Mouse (Mus musculus) olfactory bulb, adult 2 months (tissue): ENCODE data around the gene Tsga10ip. TPM values are rescaled to one million over a fixed set of nuclear protein-coding genes. Genes with fewer than 3 reads are reported as not detected.

Experiments
- H3K27ac ChIP-seq: fragments of 200-500 bp; 2 replicates; pipeline ENCODE4 v1.5.1; 2012; ENCODE audit warnings: low read depth, low read length; ENCODE audit not compliant: insufficient read depth
- H3K4me1 ChIP-seq: fragments of 200-500 bp; 2 replicates; pipeline ENCODE4 v1.6.1; 2012; ENCODE audit warnings: low read length; ENCODE audit not compliant: control insufficient read depth, insufficient read depth
- H3K4me3 ChIP-seq: fragments of 200-500 bp; 2 replicates; pipeline ENCODE4 v1.5.1; 2012; ENCODE audit warnings: mild to moderate bottlenecking, low read depth, low read length, moderate library complexity; ENCODE audit not compliant: insufficient read depth
- CTCF ChIP-seq: fragments of 200-500 bp; IDR thresholded peaks from 2 replicates; pipeline ENCODE4 v1.5.1; 2012; ENCODE audit warnings: low read depth, mild to moderate bottlenecking, low read length, moderate library complexity; ENCODE audit not compliant: insufficient read depth
- POLR2A ChIP-seq: fragments of 200-500 bp; IDR thresholded peaks from 2 replicates; pipeline ENCODE4 v1.6.1; 2012; ENCODE audit warnings: mild to moderate bottlenecking, low read depth, low read length, moderate library complexity; ENCODE audit not compliant: insufficient read depth
- WGBS: fragments of 180-500 bp; shearing (Covaris S2); methylation state at CpG from one replicate; pipeline ENCODE4 v1.1.7; 2018; 5-methylcytosine and 5-hydroxymethylcytosine counted together
- polyA plus RNA-seq: library from polyadenylated mRNA; stranded (reverse); fragments of >200 nt; gene quantifications from 2 replicates; pipeline ENCODE4 v1.2.4, GENCODE M21; 2012; ENCODE audit warnings: low replicate concordance; ENCODE audit not compliant: missing spikeins, insufficient read depth, insufficient read length

Tsga10ip gene
- not detected in 2 replicates for polyA plus RNA-seq

DNA sequence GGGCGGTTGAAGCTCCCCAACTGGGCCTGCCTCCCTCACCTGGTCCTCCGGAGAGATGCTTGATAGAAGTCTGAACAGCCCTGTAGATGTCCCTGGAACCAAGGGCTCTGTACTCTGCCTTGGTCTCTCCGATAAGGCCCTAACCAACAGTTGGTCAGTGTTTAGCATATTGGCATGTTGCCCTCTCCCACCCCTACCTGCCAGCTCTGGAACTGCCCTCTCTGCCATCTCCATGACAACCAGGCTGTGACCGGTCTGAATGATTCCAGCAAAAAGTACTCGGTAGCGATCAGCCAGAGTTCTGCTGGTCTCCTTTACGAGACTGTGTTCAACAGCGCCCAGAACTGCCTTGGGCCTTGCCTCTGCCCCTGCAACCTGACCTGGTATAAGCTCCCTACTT lies at the start of gene Tsga10ip:
Gene Tsga10ip, minus strand, starts transcription at position 234 of the 400 bp plus-strand sequence.
- 64% methylated on average over 8 of the region's 8 CpGs for WGBS
- H3K4me3 ChIP-seq, result no peak within 1 kb of the TSS
- H3K27ac ChIP-seq, result no peak within 1 kb of the TSS

DNA sequence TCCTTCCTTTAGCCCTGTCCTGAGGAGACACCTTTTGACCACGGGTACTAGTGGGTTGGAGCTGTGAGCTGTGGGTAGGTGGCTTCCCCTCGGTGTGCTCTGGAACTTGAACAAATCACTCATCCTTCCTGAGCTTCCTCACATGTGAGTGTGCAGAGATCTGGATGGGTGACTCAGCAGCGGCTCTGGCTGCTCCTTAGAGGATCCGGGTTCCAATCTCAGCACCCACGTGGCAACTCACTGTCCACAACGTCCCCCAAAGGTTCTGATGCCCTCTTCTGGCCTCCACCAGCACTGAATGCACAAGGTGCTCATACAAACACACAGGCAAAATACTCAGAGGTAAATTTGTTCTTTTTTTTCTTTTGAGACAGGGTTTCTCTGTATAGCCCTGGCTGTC lies 49.4 kb upstream of the Tsga10ip start:
- TF ChIP-seq POLR2A (no peak), CTCF (no peak)
- H3K4me3 ChIP-seq, result no peak overlapping the region
- H3K27ac ChIP-seq, result no peak overlapping the region
- 72% methylated on average over 6 of the region's 6 CpGs for WGBS
- peaks cover 37% of the 10 kb centered on the region for H3K4me1 ChIP-seq

More for the DNA sequence above, at the start of gene Tsga10ip:
- TF ChIP-seq CTCF, result no peak
- peaks cover 3% of the 10 kb centered on the region for H3K4me1 ChIP-seq

DNA sequence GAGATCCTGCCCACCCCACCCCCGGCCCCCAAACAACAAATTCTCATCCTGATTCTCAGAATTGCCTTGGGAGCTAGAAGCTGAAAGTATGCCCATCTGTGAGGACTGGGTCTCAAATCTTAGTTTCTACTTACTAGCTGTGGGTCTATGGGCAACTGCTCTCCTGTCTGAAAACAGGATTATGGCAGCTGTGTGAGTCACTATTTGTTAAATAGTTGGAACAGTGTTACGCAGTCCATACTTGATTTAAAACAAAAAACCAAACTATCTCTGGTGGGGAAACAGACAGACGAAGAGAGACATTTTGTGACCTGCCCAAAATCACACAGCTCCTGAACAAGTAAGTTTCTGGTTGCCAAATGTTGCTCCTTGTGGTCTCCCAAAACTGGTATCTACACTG lies 47.3 kb upstream of the Tsga10ip start:
- Histone ChIP-seq H3K27ac (no peak overlapping the region), H3K4me3 (no peak overlapping the region), H3K4me1 (peaks cover 22% of the 10 kb centered on the region)
- TF ChIP-seq CTCF (no peak), POLR2A (no peak)
- WGBS, result 86% methylated on average over 3 of the region's 3 CpGs

DNA sequence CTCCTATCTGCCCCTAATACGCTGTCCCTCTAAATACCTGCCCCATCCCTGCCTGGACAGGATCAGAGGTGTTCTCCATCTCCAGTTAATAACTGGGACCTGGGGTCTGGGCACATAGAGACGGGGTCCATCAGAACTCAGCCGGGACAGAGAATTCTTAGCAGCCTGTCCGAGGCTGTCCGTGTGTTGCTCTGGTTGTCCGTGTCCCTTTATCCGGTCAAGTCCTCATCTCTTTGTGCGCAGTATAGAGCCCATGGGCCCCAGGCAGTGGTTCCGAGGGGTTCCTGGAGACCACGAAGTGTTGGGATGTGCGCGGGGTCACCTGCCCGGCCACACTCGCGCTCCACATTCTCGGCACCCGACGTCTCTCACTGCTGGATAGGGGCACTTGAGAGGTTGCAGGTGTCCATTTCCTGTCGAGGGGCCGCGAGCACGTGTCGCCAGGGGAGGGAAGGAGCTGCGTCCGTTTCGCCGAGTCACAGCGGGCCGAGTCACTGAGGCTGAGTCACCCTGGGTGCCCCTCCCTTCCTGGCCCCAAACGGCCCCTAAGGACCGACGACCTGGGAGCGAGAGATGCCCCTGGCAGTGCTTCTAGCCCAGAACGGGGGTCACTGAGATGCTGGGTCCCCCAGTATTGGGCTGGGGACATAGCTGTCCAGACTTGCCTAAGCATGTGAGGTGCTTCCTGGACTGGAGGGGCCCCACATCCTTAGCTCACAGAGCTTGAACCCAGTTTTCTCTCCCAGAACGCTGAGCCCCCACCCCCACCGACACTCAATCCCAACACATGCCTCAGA lies 46.2 kb upstream of the Tsga10ip start:
- 8% methylated on average over 36 of the region's 36 CpGs for WGBS
- Histone ChIP-seq H3K4me1 (peaks cover 15% of the 10 kb centered on the region), H3K27ac (no peak overlapping the region), H3K4me3 (peak overlapping the region; percentile 58; the same call in 1 of the 2 replicates)
- TF ChIP-seq POLR2A (no peak), CTCF (no peak)

DNA sequence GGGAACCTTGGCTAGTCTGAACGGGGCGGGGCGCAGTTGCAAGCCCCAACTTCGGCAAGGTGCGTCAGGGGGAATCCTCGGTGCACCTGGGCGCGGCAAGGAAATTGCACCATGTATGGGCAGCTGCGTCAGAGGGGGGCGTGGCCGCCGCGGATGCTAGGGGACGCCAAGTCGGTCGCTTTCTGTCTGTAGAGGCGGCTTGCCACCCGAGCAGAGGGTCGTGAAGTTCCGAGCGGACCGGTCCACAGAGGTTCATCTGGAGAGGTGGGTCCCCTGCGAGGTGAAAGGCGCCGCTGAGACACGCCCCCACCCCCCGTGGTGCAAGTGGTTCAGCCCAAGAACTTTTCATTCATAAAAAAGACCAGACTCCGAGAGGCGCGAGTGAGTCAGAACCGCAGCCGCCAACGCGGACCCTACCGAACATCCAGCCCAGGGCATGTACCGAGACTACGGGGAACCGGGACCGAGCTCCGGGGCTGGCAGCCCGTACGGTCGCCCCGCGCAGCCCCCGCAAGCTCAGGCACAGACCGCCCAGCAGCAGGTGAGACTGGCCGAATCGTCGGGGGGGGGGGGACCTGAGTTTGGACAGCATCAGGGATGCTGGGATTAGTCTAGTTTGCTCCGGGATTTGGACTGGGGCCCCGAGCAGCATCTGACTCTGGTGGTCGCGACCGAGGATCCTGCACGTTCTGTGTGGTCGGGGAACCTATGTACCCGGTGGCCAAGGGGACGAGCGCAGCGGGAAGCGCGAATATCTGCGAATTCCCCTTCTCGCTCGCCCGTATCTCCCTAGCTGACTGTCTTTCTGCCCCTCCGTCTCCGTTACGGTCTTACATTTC lies 45.4 kb upstream of the Tsga10ip start, which contains the start of gene Fosl1:
Gene Fosl1, plus strand, starts transcription at position 33 of the 839 bp plus-strand sequence.
- 1% methylated on average over 70 of the region's 70 CpGs for WGBS
- no peak for TF ChIP-seq CTCF
- no peak for TF ChIP-seq POLR2A
- Histone ChIP-seq H3K4me3 (peak within 1 kb of the TSS; percentile 58), H3K27ac (no peak within 1 kb of the TSS), H3K4me1 (peaks cover 15% of the 10 kb centered on the region)

DNA sequence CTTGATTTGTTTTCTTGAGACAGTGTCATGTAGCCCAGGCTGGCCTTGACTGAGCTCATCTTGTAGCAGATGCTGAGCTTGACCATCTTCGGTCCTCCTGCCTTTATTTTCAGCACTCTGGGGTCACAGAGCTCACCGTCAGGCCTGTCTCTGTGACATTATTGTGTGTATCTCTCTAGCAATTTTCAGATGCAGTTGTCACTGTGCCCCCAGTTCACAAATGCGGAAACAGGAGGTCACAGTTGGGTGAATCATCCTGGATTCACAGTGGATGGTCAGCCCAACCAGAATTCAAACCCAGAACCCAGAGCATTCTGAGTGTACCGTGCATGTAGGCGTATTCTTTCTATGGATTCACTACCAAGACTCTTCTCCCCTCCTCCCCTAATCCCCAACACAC lies 43.4 kb upstream of the Tsga10ip start:
- TF ChIP-seq POLR2A, result no peak
- no peak for TF ChIP-seq CTCF

DNA sequence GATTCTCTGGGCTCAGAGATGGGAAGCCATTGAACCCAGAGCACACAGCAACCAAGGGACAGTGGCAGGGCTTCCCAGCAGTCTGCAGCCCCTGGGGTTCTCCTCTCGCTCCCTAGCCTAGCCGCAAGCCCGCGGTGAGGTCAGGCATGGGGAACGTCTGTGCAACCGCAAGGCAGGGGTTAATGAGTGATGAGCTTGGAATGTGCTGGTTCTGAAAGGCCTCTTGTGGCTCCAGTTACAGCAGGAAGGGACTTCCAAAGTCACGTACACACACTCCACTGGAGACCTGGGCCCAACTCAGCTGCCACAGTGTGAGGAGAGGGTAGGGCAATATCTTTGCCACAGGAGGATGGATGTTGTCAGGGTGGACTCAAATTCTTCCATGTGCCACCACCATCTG lies 42.6 kb upstream of the Tsga10ip start:
- H3K27ac ChIP-seq, result no peak overlapping the region
- WGBS, result 51% methylated on average over 7 of the region's 7 CpGs
- TF ChIP-seq CTCF (no peak), POLR2A (no peak)
- peaks cover 15% of the 10 kb centered on the region for H3K4me1 ChIP-seq
- no peak overlapping the region for H3K4me3 ChIP-seq

More for the DNA sequence above, 43.4 kb upstream of the Tsga10ip start:
- H3K4me3 ChIP-seq, result no peak overlapping the region
- H3K4me1 ChIP-seq, result peaks cover 15% of the 10 kb centered on the region
- WGBS, result 96% methylated on average over 5 of the region's 5 CpGs
- H3K27ac ChIP-seq, result no peak overlapping the region

DNA sequence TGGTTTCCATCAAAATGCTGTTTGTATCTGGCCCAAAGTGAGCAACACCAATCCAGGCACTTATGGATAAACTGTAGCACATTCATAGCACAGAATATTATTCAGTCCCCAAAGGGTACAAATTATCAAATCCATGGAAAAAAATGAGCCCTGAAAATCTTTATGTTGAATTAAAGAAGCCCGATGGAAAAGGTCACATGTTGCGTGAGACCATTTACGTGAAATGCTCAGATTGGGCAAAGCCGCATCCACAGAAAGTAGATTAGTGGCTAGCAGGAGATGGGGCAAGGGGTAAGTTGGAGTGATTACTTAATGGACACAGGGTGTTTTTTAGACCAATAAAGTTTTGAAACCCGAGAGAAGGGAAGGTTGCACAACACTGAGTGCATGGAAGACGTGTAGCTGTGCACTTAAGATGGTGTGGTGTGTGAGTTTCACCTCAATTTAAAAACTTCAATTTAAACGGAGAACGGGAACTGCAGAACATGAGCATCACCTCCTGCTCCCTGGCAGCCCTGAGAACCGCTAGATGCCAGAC lies 42.1 kb upstream of the Tsga10ip start:
- Histone ChIP-seq H3K4me1 (peaks cover 15% of the 10 kb centered on the region), H3K4me3 (no peak overlapping the region), H3K27ac (no peak overlapping the region)
- TF ChIP-seq POLR2A (no peak), CTCF (no peak)
- 72% methylated on average over 9 of the region's 9 CpGs for whole genome bisulfite sequencing
